Mouse (Mus musculus): ENCODE data around the gene Pafah1b2. TPM values are rescaled to one million over a fixed set of nuclear protein-coding genes. Genes with fewer than 3 reads are reported as not detected.

Pafah1b2 gene
- polyA plus RNA-seq, 1 experiment from 2014 or later: 156 TPM

DNA sequence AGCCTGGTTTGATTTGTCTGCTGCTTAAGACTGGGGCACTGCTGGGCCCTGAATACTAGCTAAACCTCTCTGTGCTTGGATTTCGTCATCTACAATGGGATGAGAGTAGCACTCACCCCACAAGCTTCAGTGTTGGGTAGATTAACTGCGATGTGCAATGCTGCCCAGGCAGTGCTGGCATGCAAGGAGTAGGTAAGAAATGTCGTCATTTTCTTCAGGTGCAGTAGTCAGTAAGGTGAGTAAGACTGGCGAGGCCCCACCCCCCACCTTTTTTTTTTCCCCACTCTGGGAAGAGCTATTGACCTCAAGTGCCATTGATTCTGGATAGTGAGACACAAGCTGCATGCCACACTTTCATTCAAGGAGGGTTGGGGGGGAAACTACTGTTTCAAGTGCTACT lies 3.9 kb upstream of the Pafah1b2 start:
- H3K36me3 ChIP-seq (ENCODE audit: control insufficient read depth, insufficient read depth, low read length): peaks cover 14% of the 10 kb centered on the region
- no peak overlapping the region for H3K9ac ChIP-seq (ENCODE audit: low read length)
- H3K27me3 ChIP-seq (replicated peaks; ENCODE audit: control insufficient read depth, insufficient read depth, low read length): no peaks in the 10 kb centered on the region
- H3K4me3 ChIP-seq (ENCODE audit: low read depth, low read length): no peak overlapping the region
- no peak overlapping the region for H3K27ac ChIP-seq (ENCODE audit: low read depth)
- H3K9me3 ChIP-seq (ENCODE audit: control insufficient read depth, low read length): no peaks in the 10 kb centered on the region
- ATAC-seq (replicated peaks; ENCODE audit: low FRiP score, low TSS enrichment, low read depth): no peak
- H3K4me1 ChIP-seq (replicated peaks; ENCODE audit: control insufficient read depth, insufficient read depth, low read length): peaks cover 52% of the 10 kb centered on the region
- whole genome bisulfite sequencing: 66% methylated on average over 4 of the region's 4 CpGs
- no peak overlapping the region for H3K4me2 ChIP-seq (ENCODE audit: low read length)
- no peak for DNase-seq (ENCODE audit: low spot score)

DNA sequence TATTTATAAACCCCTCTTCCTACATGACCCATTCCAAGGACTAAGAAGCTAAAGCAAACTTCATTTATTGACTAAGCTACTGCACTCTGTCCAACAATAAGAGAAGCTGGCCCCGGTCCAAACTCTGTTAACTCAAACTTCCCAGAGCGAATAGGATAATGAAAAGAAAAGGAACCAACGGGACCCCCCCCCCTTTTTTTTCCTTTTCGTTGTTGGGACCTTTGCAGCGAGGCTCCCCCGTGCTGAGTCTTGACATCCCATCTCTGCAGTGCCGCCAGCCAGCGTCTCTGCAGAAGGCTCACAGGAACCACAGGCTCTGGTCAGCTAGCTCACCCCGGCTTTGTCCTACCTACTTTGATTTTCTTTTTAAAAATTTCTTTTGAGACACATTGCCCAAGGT lies 3.3 kb upstream of the Pafah1b2 start:
- H3K9ac ChIP-seq (ENCODE audit: low read length): no peak overlapping the region
- no peak for ATAC-seq (replicated peaks; ENCODE audit: low FRiP score, low TSS enrichment, low read depth)
- H3K9me3 ChIP-seq (ENCODE audit: control insufficient read depth, low read length): no peaks in the 10 kb centered on the region
- H3K4me1 ChIP-seq (replicated peaks; ENCODE audit: control insufficient read depth, insufficient read depth, low read length): peaks cover 52% of the 10 kb centered on the region
- WGBS: 28% methylated on average over 9 of the region's 9 CpGs
- peaks cover 9% of the 10 kb centered on the region for H3K36me3 ChIP-seq (ENCODE audit: control insufficient read depth, insufficient read depth, low read length)
- 0 out of 2 replicates have a peak overlapping the region, but pooled peaks have one; percentile 97 for H3K4me3 ChIP-seq (ENCODE audit: low read depth, low read length)
- H3K27ac ChIP-seq (ENCODE audit: low read depth): peak overlapping the region; percentile 66; the same call in 1 of the 2 replicates
- H3K4me2 ChIP-seq (ENCODE audit: low read length): peak overlapping the region; percentile 96
- DNase-seq (ENCODE audit: low spot score): no peak
- no peaks in the 10 kb centered on the region for H3K27me3 ChIP-seq (replicated peaks; ENCODE audit: control insufficient read depth, insufficient read depth, low read length)

DNA sequence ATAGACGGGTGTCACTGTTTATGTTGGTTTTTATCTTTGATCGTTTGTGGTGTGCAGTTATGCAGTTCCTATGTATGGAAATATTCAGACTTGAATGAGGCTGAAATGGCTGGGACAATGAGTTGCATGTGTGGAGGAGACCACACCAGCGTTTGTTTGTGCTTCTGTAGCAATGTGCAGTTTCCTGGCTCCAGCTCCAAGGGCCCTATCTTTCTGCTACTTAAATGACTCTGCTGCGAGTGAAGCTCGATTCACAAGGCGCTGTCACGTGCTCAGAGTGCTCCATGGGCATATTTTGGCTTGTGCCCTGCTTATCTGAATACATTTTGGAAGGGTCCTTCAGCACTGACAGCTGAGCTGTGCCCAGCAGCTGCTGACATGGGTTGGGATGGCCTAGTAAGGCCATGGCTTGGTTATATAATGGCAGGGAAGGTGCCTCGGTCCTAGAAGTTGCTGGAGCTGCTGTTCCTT lies 2.6 kb upstream of the Pafah1b2 start:
- H3K36me3 ChIP-seq (ENCODE audit: control insufficient read depth, insufficient read depth, low read length): peaks cover 8% of the 10 kb centered on the region; the same call in 1 of the 2 replicates

DNA sequence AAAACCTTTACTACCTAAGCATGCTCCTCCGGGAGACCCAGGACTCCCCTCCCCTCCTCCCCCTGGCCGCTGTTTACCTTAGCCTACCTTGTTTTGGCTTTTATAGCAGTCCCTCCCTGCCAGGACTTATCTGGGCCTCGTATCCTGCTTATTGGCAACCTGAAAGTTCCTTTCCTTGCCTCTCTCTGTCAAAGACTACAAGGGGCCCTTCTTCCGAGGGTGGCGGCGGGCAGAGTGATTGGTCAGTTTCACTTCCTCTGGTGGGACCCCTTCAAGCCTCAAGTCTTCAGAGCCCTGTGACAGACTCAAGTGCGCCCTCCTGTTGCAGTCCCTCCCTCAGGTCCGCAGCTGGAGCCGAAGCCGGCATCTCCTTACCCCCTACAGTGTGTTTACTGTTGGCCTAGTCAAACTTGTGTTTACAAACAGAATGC lies 1.8 kb upstream of the Pafah1b2 start:
- Histone ChIP-seq H3K4me1 (replicated peaks; ENCODE audit: control insufficient read depth, insufficient read depth, low read length) (peaks cover 45% of the 10 kb centered on the region), H3K27ac (ENCODE audit: low read depth) (0 out of 2 replicates have a peak overlapping the region, but pooled peaks have one; percentile 11), H3K27me3 (replicated peaks; ENCODE audit: control insufficient read depth, insufficient read depth, low read length) (no peaks in the 10 kb centered on the region), H3K4me3 (ENCODE audit: low read depth, low read length) (peak overlapping the region; percentile 97), H3K9ac (ENCODE audit: low read length) (peak overlapping the region; percentile 98; the same call in 1 of the 2 replicates), H3K36me3 (ENCODE audit: control insufficient read depth, insufficient read depth, low read length) (peaks cover 8% of the 10 kb centered on the region; the same call in 1 of the 2 replicates), H3K4me2 (ENCODE audit: low read length) (peak overlapping the region; percentile 96), H3K9me3 (ENCODE audit: control insufficient read depth, low read length) (no peaks in the 10 kb centered on the region)
- WGBS: 4% methylated on average over 10 of the region's 10 CpGs
- DNase-seq (ENCODE audit: low spot score): peak; percentile 73
- no peak for ATAC-seq (replicated peaks; ENCODE audit: low FRiP score, low TSS enrichment, low read depth)

More for the DNA sequence above, 2.6 kb upstream of the Pafah1b2 start:
- no peaks in the 10 kb centered on the region for H3K27me3 ChIP-seq (replicated peaks; ENCODE audit: control insufficient read depth, insufficient read depth, low read length)
- ATAC-seq (replicated peaks; ENCODE audit: low FRiP score, low TSS enrichment, low read depth) (no peak), DNase-seq (ENCODE audit: low spot score) (peak; percentile 59)
- peak overlapping the region; percentile 97 for H3K4me3 ChIP-seq (ENCODE audit: low read depth, low read length)
- 28% methylated on average over 8 of the region's 8 CpGs for WGBS
- H3K9ac ChIP-seq (ENCODE audit: low read length): no peak overlapping the region
- peak overlapping the region; percentile 96 for H3K4me2 ChIP-seq (ENCODE audit: low read length)
- no peaks in the 10 kb centered on the region for H3K9me3 ChIP-seq (ENCODE audit: control insufficient read depth, low read length)
- peaks cover 52% of the 10 kb centered on the region for H3K4me1 ChIP-seq (replicated peaks; ENCODE audit: control insufficient read depth, insufficient read depth, low read length)
- H3K27ac ChIP-seq (ENCODE audit: low read depth): peak overlapping the region; percentile 66

DNA sequence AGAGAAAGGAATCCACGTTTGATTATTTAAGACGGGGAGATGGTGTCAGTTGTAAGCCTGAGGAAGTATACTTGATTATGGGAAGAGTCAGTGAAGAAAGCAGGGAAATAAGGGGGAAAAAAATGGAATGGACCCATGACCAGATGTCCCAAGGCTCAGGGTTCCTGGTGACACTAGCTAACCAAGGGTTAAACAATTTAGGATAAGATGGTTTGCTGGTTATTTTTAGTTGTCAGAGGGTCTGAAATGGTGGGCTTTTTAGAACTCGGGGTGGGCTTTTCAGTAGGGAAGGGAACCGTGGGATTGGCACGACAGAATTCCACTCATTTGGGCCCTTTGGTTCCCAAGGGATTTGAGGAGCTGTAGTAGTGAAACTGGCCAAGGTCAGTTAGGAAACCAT lies 1.1 kb upstream of the Pafah1b2 start:
- Histone ChIP-seq H3K4me3 (ENCODE audit: low read depth, low read length) (peak overlapping the region; percentile 97), H3K4me1 (replicated peaks; ENCODE audit: control insufficient read depth, insufficient read depth, low read length) (peaks cover 43% of the 10 kb centered on the region), H3K36me3 (ENCODE audit: control insufficient read depth, insufficient read depth, low read length) (peaks cover 4% of the 10 kb centered on the region; the same call in 1 of the 2 replicates), H3K27me3 (replicated peaks; ENCODE audit: control insufficient read depth, insufficient read depth, low read length) (no peaks in the 10 kb centered on the region), H3K27ac (ENCODE audit: low read depth) (peak overlapping the region; percentile 91), H3K9me3 (ENCODE audit: control insufficient read depth, low read length) (no peaks in the 10 kb centered on the region), H3K4me2 (ENCODE audit: low read length) (peak overlapping the region; percentile 96), H3K9ac (ENCODE audit: low read length) (peak overlapping the region; percentile 98)
- DNase-seq (ENCODE audit: low spot score) (no peak), ATAC-seq (replicated peaks; ENCODE audit: low FRiP score, low TSS enrichment, low read depth) (no peak)
- under 1% methylated on average over 5 of the region's 5 CpGs for WGBS

DNA sequence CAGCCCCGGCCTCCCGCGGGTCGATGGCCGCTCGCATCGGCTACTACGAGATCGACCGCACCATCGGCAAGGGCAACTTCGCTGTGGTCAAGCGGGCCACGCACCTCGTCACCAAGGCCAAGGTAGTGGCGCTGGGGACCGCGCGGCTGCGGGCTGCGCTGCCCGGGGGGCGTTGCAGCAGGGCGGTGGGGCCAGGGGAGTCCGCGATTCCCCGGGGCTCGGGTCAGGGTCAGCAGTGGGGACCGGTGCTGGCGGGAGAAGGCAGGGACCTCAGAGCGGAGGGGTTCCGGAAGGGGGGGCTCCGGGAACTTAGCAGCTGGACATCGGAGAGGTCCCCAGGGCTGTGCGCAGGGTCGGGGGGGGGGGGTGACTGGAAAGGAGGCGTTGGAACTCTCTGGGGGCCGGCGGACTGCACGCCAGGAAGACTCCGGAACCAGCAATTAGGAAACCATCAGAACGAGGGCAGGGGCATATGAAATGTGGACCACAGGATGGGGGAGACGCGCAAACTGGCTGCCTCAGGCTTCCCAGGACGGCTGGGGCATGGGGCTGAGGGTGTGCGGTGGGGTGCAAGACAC lies 608 bp upstream of the Pafah1b2 start:
- H3K9me3 ChIP-seq (ENCODE audit: control insufficient read depth, low read length): no peaks in the 10 kb centered on the region
- H3K27ac ChIP-seq (ENCODE audit: low read depth): peak overlapping the region; percentile 91
- peak overlapping the region; percentile 98 for H3K9ac ChIP-seq (ENCODE audit: low read length)
- H3K4me2 ChIP-seq (ENCODE audit: low read length): peak overlapping the region; percentile 96
- 1% methylated on average over 46 of the region's 46 CpGs for WGBS
- H3K4me1 ChIP-seq (replicated peaks; ENCODE audit: control insufficient read depth, insufficient read depth, low read length): peaks cover 40% of the 10 kb centered on the region
- H3K27me3 ChIP-seq (replicated peaks; ENCODE audit: control insufficient read depth, insufficient read depth, low read length): no peaks in the 10 kb centered on the region
- peak overlapping the region; percentile 97 for H3K4me3 ChIP-seq (ENCODE audit: low read depth, low read length)
- DNase-seq (ENCODE audit: low spot score) (peak; percentile 78), ATAC-seq (replicated peaks; ENCODE audit: low FRiP score, low TSS enrichment, low read depth) (no peak; the same call in none of the 2 replicates)
- H3K36me3 ChIP-seq (ENCODE audit: control insufficient read depth, insufficient read depth, low read length): no peaks in the 10 kb centered on the region; the same call in 1 of the 2 replicates

DNA sequence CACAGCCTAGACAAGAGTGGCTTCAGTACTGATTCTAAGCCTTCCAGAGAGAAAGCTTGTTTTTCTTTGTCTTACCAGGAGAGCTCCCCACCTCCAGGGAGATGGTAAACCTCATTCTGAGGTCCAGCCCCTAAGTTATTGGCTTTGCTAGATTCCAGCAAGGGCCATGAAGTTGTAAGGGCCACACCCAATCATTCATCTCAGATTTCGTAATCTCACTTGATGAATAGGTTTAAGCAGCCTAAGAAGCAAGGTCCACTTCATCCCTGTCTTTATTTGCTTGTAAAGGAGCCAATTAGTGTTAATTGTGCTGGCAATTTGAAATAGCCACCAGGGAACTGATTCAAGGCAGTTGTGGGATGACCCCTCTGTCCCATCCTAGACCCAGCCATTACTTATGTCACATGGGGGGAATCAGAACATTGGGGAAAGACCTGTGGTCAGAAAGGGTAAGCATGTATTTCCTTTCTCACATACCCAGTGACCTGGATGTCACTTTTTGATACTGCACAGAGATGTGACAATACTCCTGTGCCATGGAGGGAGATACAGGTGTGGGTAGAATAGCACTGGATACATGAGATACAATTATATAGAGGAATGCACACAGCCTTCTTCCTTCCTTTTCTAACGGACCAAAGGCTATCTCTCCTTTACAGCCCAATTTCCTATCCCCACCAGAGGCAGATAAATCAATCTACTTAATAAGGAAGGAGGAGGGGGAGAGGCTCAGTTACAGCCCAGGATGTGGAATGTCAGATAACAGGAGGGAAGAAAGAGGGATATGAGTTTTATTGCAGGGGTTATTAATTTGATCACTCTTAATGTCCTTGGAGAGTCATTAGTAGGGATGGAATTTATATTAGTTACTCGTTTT lies 1.2 kb downstream of the Pafah1b2 start:
- Histone ChIP-seq H3K4me2 (ENCODE audit: low read length) (peak overlapping the region; percentile 96; the same call in 1 of the 2 replicates), H3K4me3 (ENCODE audit: low read depth, low read length) (peak overlapping the region; percentile 97; the same call in 1 of the 2 replicates), H3K27ac (ENCODE audit: low read depth) (no peak overlapping the region), H3K36me3 (ENCODE audit: control insufficient read depth, insufficient read depth, low read length) (no peaks in the 10 kb centered on the region), H3K9ac (ENCODE audit: low read length) (no peak overlapping the region), H3K27me3 (replicated peaks; ENCODE audit: control insufficient read depth, insufficient read depth, low read length) (no peaks in the 10 kb centered on the region), H3K9me3 (ENCODE audit: control insufficient read depth, low read length) (no peaks in the 10 kb centered on the region), H3K4me1 (replicated peaks; ENCODE audit: control insufficient read depth, insufficient read depth, low read length) (peaks cover 33% of the 10 kb centered on the region)
- no peak for ATAC-seq (replicated peaks; ENCODE audit: low FRiP score, low TSS enrichment, low read depth)
- DNase-seq (ENCODE audit: low spot score): no peak
- 30% methylated on average over 3 of the region's 3 CpGs for WGBS

DNA sequence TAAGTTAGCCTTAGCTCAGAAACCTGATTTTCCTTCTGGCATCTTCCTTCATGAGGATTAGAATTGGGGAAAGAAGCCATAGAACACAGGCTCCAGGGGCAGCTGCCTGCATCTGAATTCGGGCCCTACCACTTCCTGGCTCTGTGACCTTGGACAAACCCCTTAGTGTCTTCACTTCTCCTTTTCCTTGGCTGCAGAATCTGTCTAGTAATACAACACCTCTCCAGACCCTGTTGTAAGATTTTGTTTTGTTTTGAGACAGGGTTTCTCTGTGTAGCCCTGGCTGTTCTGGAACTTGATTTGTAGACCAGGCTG lies 2.9 kb downstream of the Pafah1b2 start:
- Histone ChIP-seq H3K4me3 (ENCODE audit: low read depth, low read length) (no peak overlapping the region), H3K9ac (ENCODE audit: low read length) (no peak overlapping the region), H3K4me2 (ENCODE audit: low read length) (no peak overlapping the region), H3K4me1 (replicated peaks; ENCODE audit: control insufficient read depth, insufficient read depth, low read length) (peaks cover 16% of the 10 kb centered on the region), H3K27ac (ENCODE audit: low read depth) (no peak overlapping the region), H3K9me3 (ENCODE audit: control insufficient read depth, low read length) (no peaks in the 10 kb centered on the region), H3K27me3 (replicated peaks; ENCODE audit: control insufficient read depth, insufficient read depth, low read length) (no peaks in the 10 kb centered on the region), H3K36me3 (ENCODE audit: control insufficient read depth, insufficient read depth, low read length) (no peaks in the 10 kb centered on the region)
- 77% methylated on average over 1 of the region's 1 CpGs for WGBS
- ATAC-seq (replicated peaks; ENCODE audit: low FRiP score, low TSS enrichment, low read depth): no peak
- DNase-seq (ENCODE audit: low spot score): no peak

Measured in intestine, embryonic 14.5 days (tissue).